Mouse (Mus musculus) liver, adult 2 months (tissue): Measurements from ENCODE around the gene Zfp451. TPM values are rescaled to one million over a fixed set of nuclear protein-coding genes. Genes with fewer than 3 reads are reported as not detected.

Experiments
- DNase-seq: peaks from one replicate; pipeline ENCODE4 v3.0.0-alpha.2; 2011; ENCODE audit warnings: low read depth, low spot score; ENCODE audit errors: extremely low read depth
- H3K27ac ChIP-seq: fragments of 200-500 bp; replicated peaks from 2 replicates; pipeline ENCODE4 v1.5.1; 2012; ENCODE audit warnings: low read depth, mild to moderate bottlenecking, control low read depth, inconsistent platforms, low read length; ENCODE audit not compliant: insufficient read depth
- H3K27me3 ChIP-seq: fragments of 200-500 bp; 2 replicates; pipeline ENCODE4 v1.6.1; 2012; ENCODE audit warnings: mild to moderate bottlenecking, moderate library complexity, low read length, inconsistent platforms; ENCODE audit not compliant: control insufficient read depth, insufficient read depth
- H3K36me3 ChIP-seq: fragments of 200-500 bp; 2 replicates; pipeline ENCODE4 v1.6.1; 2012; ENCODE audit warnings: low read length, inconsistent platforms; ENCODE audit not compliant: control insufficient read depth, insufficient read depth
- H3K4me1 ChIP-seq: fragments of 200-500 bp; 2 replicates; pipeline ENCODE4 v1.6.1; 2011; ENCODE audit warnings: low read length; ENCODE audit not compliant: control insufficient read depth, insufficient read depth
- H3K4me3 ChIP-seq: fragments of 200-500 bp; 2 replicates; pipeline ENCODE4 v1.5.1; 2011; ENCODE audit warnings: low read depth, mild to moderate bottlenecking, control low read depth, low read length, moderate library complexity; ENCODE audit not compliant: insufficient read depth
- H3K79me2 ChIP-seq: fragments of 200-500 bp; 2 replicates; pipeline ENCODE4 v1.6.1; 2012; ENCODE audit warnings: inconsistent platforms, mild to moderate bottlenecking, low read length, moderate library complexity; ENCODE audit not compliant: control insufficient read depth, insufficient read depth
- H3K9ac ChIP-seq: fragments of 200-500 bp; 2 replicates; pipeline ENCODE4 v1.6.1; 2012; ENCODE audit warnings: low read depth, mild to moderate bottlenecking, control low read depth, inconsistent platforms, low read length
- CTCF ChIP-seq: fragments of 200-500 bp; IDR thresholded peaks from 2 replicates; pipeline ENCODE4 v1.5.1; 2011; ENCODE audit warnings: low read depth, low read length, control low read depth
- POLR2A ChIP-seq: fragments of 200-500 bp; IDR thresholded peaks from 2 replicates; pipeline ENCODE4 v1.6.1; 2011; ENCODE audit warnings: low read length, control low read depth; ENCODE audit not compliant: insufficient read depth; ENCODE audit errors: extremely low read depth
- WGBS: fragments of 180-500 bp; shearing (Covaris S2); methylation state at CpG from one replicate; pipeline ENCODE4 v1.1.7; 2018; 5-methylcytosine and 5-hydroxymethylcytosine counted together
- polyA plus RNA-seq: library from polyadenylated mRNA; depleted of rRNA; stranded (reverse); fragments of >200 nt; gene quantifications from 2 replicates; pipeline ENCODE4 v1.2.3, GENCODE M21; 2012
- total RNA-seq: library from RNA; depleted of rRNA; stranded (reverse); fragments of >200 nt; gene quantifications from 2 replicates; pipeline ENCODE4 v1.2.3, GENCODE M21; 2014

The Zfp451 gene
- total and polyA plus RNA-seq, 2 experiments, result 2.2 to 10.4 TPM

DNA sequence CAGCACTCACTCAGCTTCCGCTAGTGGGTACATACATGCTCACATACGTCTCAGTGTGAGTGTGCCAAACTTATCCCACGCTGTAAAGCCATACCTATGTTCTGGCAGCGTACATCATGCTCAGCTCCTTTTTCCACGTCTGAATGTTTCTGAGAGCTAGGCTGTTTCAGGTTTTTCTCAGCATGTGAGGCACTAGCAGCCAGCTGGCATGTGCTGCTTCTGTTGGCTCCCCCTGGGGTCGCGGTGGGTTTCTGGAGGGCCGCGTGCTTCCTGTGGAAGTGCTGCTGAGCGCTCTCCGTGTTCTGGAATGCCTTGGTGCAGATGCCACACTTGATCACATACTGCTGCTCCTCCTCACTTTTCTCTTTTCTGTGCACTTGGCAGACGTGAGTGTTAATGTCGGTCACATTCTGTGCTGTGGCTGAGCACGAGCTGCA is 38.2 kb downstream of the Zfp451 start:
- Histone ChIP-seq H3K27ac (no peak overlapping the region), H3K36me3 (peaks cover 18% of the 10 kb centered on the region), H3K4me3 (no peak overlapping the region), H3K9ac (no peak overlapping the region), H3K4me1 (no peaks in the 10 kb centered on the region; the same call in 1 of the 2 replicates), H3K79me2 (no peaks in the 10 kb centered on the region), H3K27me3 (no peaks in the 10 kb centered on the region)
- 95% methylated on average over 14 of the region's 14 CpGs for WGBS
- TF ChIP-seq POLR2A, result no peak
- TF ChIP-seq CTCF, result no peak
- no peak for DNase-seq

GRCm38 (mm10) chr1:33772106-33772505 is 42.3 kb downstream of the Zfp451 start:
- 96% methylated on average over 9 of the region's 9 CpGs for WGBS
- Histone ChIP-seq H3K4me3 (no peak overlapping the region), H3K79me2 (no peaks in the 10 kb centered on the region), H3K36me3 (peaks cover 34% of the 10 kb centered on the region), H3K27me3 (no peaks in the 10 kb centered on the region), H3K9ac (no peak overlapping the region), H3K27ac (no peak overlapping the region), H3K4me1 (peaks cover 5% of the 10 kb centered on the region)
- no peak for TF ChIP-seq CTCF
- DNase-seq, result no peak

GRCm38 (mm10) chr1:33771621-33772020 is 42.8 kb downstream of the Zfp451 start:
- 97% methylated on average over 10 of the region's 10 CpGs for WGBS
- Histone ChIP-seq H3K4me3 (no peak overlapping the region), H3K79me2 (no peaks in the 10 kb centered on the region), H3K9ac (no peak overlapping the region), H3K27ac (no peak overlapping the region), H3K27me3 (no peaks in the 10 kb centered on the region), H3K36me3 (peaks cover 36% of the 10 kb centered on the region), H3K4me1 (peaks cover 5% of the 10 kb centered on the region)
- TF ChIP-seq CTCF (no peak), POLR2A (no peak)
- no peak for DNase-seq

GRCm38 (mm10) chr1:33768827-33769226 is 45.6 kb downstream of the Zfp451 start:
- DNase-seq, result no peak
- H3K36me3 ChIP-seq, result peaks cover 39% of the 10 kb centered on the region

DNA sequence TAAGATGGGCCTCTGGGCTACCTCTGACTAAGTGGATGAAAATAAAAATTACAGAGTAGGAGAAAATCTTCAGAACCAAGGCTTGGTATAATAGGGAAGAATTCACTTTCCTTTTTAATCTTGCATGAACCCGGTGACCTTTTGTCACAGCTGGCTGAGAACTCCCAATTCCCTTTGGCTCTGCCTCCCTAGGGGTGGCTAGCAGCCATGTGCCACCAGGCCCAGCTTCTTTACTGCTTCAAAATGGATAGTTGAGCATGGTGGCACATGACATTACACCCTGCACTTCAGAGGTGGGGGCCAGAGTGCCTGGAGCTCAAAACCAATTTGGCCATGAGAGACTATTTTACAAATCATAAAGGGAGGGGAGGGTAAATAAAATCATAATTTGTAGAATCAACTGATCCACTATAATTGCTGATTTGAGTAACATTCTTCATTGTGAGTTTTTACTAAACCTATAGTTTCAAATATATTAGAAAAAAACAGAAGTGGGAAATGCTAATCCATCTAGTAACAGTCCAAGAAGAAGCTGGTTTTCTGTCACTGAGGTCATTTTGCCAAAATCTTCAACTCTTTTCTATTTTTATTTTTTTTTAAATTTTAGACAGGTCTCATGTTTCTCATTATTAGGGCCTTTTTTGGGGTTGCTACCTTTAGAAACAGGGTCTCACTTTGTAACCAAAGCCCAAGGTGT is 46.2 kb downstream of the Zfp451 start:
- Histone ChIP-seq H3K36me3 (peaks cover 36% of the 10 kb centered on the region), H3K9ac (no peak overlapping the region), H3K27me3 (no peaks in the 10 kb centered on the region), H3K79me2 (no peaks in the 10 kb centered on the region), H3K4me3 (no peak overlapping the region), H3K4me1 (peaks cover 5% of the 10 kb centered on the region), H3K27ac (no peak overlapping the region)
- DNase-seq, result peak; percentile 45
- WGBS, result 57% methylated on average over 1 of the region's 1 CpGs
- TF ChIP-seq POLR2A, result no peak
- TF ChIP-seq CTCF, result no peak

More at GRCm38 (mm10) chr1:33768827-33769226, 45.6 kb downstream of the Zfp451 start:
- Histone ChIP-seq H3K9ac (no peak overlapping the region), H3K27ac (no peak overlapping the region), H3K79me2 (no peaks in the 10 kb centered on the region), H3K4me3 (no peak overlapping the region), H3K27me3 (no peaks in the 10 kb centered on the region), H3K4me1 (peaks cover 5% of the 10 kb centered on the region)
- TF ChIP-seq POLR2A, result no peak
- no peak for TF ChIP-seq CTCF
